16 mouse cellular contexts compared by ENCODE assay signal in the genomic region with DNA sequence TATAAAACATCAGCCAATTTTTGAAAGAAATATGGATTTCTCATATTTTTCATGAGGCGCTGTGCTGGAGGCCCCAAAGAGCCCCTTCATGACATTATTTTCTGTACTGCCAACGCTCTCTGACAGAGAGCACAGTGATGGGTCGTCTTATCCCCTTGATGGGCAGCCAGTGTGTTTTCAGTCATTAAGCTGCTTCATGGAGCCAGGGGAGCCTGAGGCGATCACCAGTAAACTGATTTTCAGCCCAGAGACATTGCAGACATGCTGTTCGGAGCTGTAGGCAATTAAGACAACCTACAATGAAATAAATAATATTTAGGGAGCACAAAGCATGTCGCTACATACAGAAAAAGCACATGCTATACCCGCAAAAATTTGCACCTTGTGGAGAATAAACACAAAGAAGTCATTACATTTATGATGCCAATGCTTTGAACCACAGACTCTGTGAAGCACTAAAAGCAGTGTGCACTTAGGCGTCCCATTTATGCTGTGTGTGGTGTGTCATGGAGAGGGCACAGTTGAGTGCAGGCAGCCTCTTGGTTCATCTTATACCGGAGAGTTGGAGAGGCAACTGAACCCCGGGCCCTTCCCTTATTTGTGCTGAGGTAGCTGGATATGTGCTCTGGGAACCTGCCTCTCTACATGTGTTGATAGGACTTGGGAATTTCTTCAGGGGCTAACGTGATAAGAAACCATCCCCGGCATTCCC. TPM values are rescaled to one million over a fixed set of nuclear protein-coding genes. Genes with fewer than 3 reads are reported as not detected.
DNase-seq lines count a peak whose midpoint lies in the region; ATAC-seq and TF ChIP-seq lines count a peak whose summit lies in the region.
"Had no signal": no experiment of that assay in that cellular context is flagged by ENCODE, and none has a peak within 500 bp of the region (broad histone marks: within the 10 kb centered on the region; RNA-seq: fewer than 3 reads in every experiment).

No protein-coding gene starts in this region.

- no peak overlapping the region for H3K9ac ChIP-seq in heart, embryonic 13.5 days
- no peak overlapping the region for H3K9ac ChIP-seq in forebrain, embryonic 11.5 days (ENCODE audit: low read length)
- no peak overlapping the region for H3K9ac ChIP-seq in hindbrain, embryonic 11.5 days (ENCODE audit: low read depth, low read length)
- H3K9ac ChIP-seq in midbrain, embryonic 16.5 days (ENCODE audit: low read depth, low read length), result no peak overlapping the region
- H3K9ac ChIP-seq: embryonic facial prominence, embryonic 12.5 days; liver, embryonic 12.5 days had no signal

- no peak for DNase-seq in heart, postnatal 4 days
- DNase-seq in forebrain, embryonic 11.5 days (ENCODE audit: low spot score), result no peak
- peak; percentile 28 for DNase-seq in hindbrain, embryonic 11.5 days (ENCODE audit: low spot score)
- DNase-seq in lung, postnatal 25 days (ENCODE audit: low spot score), result no peak
- no peak for DNase-seq in ovary, postnatal 36 days (ENCODE audit: low spot score)
- no peak for DNase-seq in lung, adult 2 months
- DNase-seq: adrenal gland, postnatal 10 days; cerebellum, postnatal 14 days; kidney, postnatal 10 days; lung, postnatal 10 days; right cerebral cortex, postnatal 4 days had no signal

- H3K36me3 ChIP-seq in heart, embryonic 13.5 days, result no peaks in the 10 kb centered on the region
- no peaks in the 10 kb centered on the region for H3K36me3 ChIP-seq in forebrain, embryonic 11.5 days (ENCODE audit: control insufficient read depth, insufficient read depth, low read length)
- H3K36me3 ChIP-seq in hindbrain, embryonic 11.5 days (ENCODE audit: control insufficient read depth, insufficient read depth, low read length), result no peaks in the 10 kb centered on the region
- no peaks in the 10 kb centered on the region for H3K36me3 ChIP-seq in midbrain, embryonic 16.5 days (ENCODE audit: control insufficient read depth, insufficient read depth, low read length)
- H3K36me3 ChIP-seq: embryonic facial prominence, embryonic 12.5 days; G1E; liver, embryonic 12.5 days had no signal

- no peak overlapping the region for H3K4me3 ChIP-seq in heart, embryonic 13.5 days
- H3K4me3 ChIP-seq in forebrain, embryonic 11.5 days (ENCODE audit: low read depth, low read length), result no peak overlapping the region
- H3K4me3 ChIP-seq in hindbrain, embryonic 11.5 days (ENCODE audit: low read depth, low read length), result no peak overlapping the region
- no peak overlapping the region for H3K4me3 ChIP-seq in midbrain, embryonic 16.5 days (ENCODE audit: low read depth, low read length)
- H3K4me3 ChIP-seq in lung, adult 2 months (replicated peaks; ENCODE audit: extremely low read depth, low read depth, low read length), result no peak overlapping the region
- H3K4me3 ChIP-seq: embryonic facial prominence, embryonic 12.5 days; liver, embryonic 12.5 days had no signal

- peaks cover 15% of the 10 kb centered on the region for H3K4me1 ChIP-seq in heart, embryonic 13.5 days
- no peaks in the 10 kb centered on the region for H3K4me1 ChIP-seq in forebrain, embryonic 11.5 days (replicated peaks; ENCODE audit: control insufficient read depth, insufficient read depth, low read length)
- no peaks in the 10 kb centered on the region for H3K4me1 ChIP-seq in hindbrain, embryonic 11.5 days (replicated peaks; ENCODE audit: control insufficient read depth, insufficient read depth, low read length)
- peaks cover 10% of the 10 kb centered on the region for H3K4me1 ChIP-seq in midbrain, embryonic 16.5 days (ENCODE audit: control insufficient read depth, insufficient read depth, low read length)
- H3K4me1 ChIP-seq in lung, adult 2 months (ENCODE audit: control insufficient read depth, insufficient read depth, low read length), result no peaks in the 10 kb centered on the region
- H3K4me1 ChIP-seq: embryonic facial prominence, embryonic 12.5 days; liver, embryonic 12.5 days had no signal

- TF ChIP-seq CTCF in lung, adult 2 months (IDR thresholded peaks at IDR 0.05; ENCODE audit: insufficient read depth, low read length), result no peak

- H3K27me3 ChIP-seq in heart, embryonic 13.5 days (replicated peaks), result no peaks in the 10 kb centered on the region
- H3K27me3 ChIP-seq in forebrain, embryonic 11.5 days (ENCODE audit: control insufficient read depth, insufficient read depth, low read length), result peaks cover 40% of the 10 kb centered on the region
- H3K27me3 ChIP-seq in hindbrain, embryonic 11.5 days (ENCODE audit: control insufficient read depth, insufficient read depth, low read length), result peaks cover 42% of the 10 kb centered on the region
- H3K27me3 ChIP-seq in midbrain, embryonic 16.5 days (ENCODE audit: control insufficient read depth, insufficient read depth, low read depth, low read length), result no peaks in the 10 kb centered on the region
- H3K27me3 ChIP-seq: embryonic facial prominence, embryonic 12.5 days; liver, embryonic 12.5 days had no signal

- 45% methylated on average over 12 of the region's 12 CpGs for WGBS in heart, embryonic 13.5 days
- WGBS in forebrain, embryonic 11.5 days, result 50% methylated on average over 12 of the region's 12 CpGs
- 69% methylated on average over 12 of the region's 12 CpGs for WGBS in hindbrain, embryonic 11.5 days
- WGBS in midbrain, embryonic 16.5 days, result 45% methylated on average over 12 of the region's 12 CpGs
- 79% methylated on average over 12 of the region's 12 CpGs for WGBS in lung, adult 2 months

- TF ChIP-seq POLR2A in lung, adult 2 months (IDR thresholded peaks at IDR 0.05; ENCODE audit: borderline replicate concordance, extremely low read depth, low read depth, low read length), result no peak

- no peaks in the 10 kb centered on the region for H3K9me3 ChIP-seq in heart, embryonic 13.5 days
- H3K9me3 ChIP-seq in forebrain, embryonic 11.5 days (ENCODE audit: control insufficient read depth, low read length), result no peaks in the 10 kb centered on the region
- H3K9me3 ChIP-seq in hindbrain, embryonic 11.5 days (ENCODE audit: control insufficient read depth, low read length), result no peaks in the 10 kb centered on the region
- H3K9me3 ChIP-seq in midbrain, embryonic 16.5 days (replicated peaks; ENCODE audit: control insufficient read depth, low read length, poor library complexity, severe bottlenecking), result no peaks in the 10 kb centered on the region
- H3K9me3 ChIP-seq: embryonic facial prominence, embryonic 12.5 days; G1E; liver, embryonic 12.5 days had no signal

- no peak for ATAC-seq in heart, embryonic 13.5 days (ENCODE audit: extremely low read depth, insufficient number of reproducible peaks, low FRiP score, low TSS enrichment)
- peak; percentile 51; the same call in 1 of the 2 replicates for ATAC-seq in forebrain, embryonic 11.5 days (replicated peaks; ENCODE audit: low FRiP score)
- peak; percentile 47 for ATAC-seq in hindbrain, embryonic 11.5 days (ENCODE audit: low FRiP score)
- peak; percentile 75 for ATAC-seq in midbrain, embryonic 16.5 days
- ATAC-seq: liver, embryonic 12.5 days had no signal

- no peak overlapping the region for H3K27ac ChIP-seq in heart, embryonic 13.5 days (replicated peaks)
- peak overlapping the region; percentile 31; the same call in 1 of the 2 replicates for H3K27ac ChIP-seq in forebrain, embryonic 11.5 days (ENCODE audit: low read depth, low read length)
- H3K27ac ChIP-seq in hindbrain, embryonic 11.5 days (ENCODE audit: low read depth, low read length), result peak overlapping the region; percentile 80
- H3K27ac ChIP-seq in midbrain, embryonic 16.5 days (ENCODE audit: low read length), result peak overlapping the region; percentile 43
- H3K27ac ChIP-seq: embryonic facial prominence, embryonic 12.5 days; liver, embryonic 12.5 days had no signal

- H3K4me2 ChIP-seq in heart, embryonic 13.5 days, result peak overlapping the region; percentile 35; the same call in 1 of the 2 replicates
- no peak overlapping the region for H3K4me2 ChIP-seq in forebrain, embryonic 11.5 days (ENCODE audit: low read depth, low read length, severe bottlenecking)
- no peak overlapping the region for H3K4me2 ChIP-seq in hindbrain, embryonic 11.5 days (replicated peaks; ENCODE audit: low read depth, low read length)
- H3K4me2 ChIP-seq in midbrain, embryonic 16.5 days (ENCODE audit: low read length), result no peak overlapping the region
- H3K4me2 ChIP-seq: embryonic facial prominence, embryonic 12.5 days; liver, embryonic 12.5 days had no signal

RNA-seq across cellular contexts. Expression of a gene that starts 57.1 kb away (rescaled TPM):
- 17.7 and 20.4 TPM in 2 replicates for polyA plus RNA-seq in heart, embryonic 13.5 days (2015; fragmentation: Nextera tagmentation; extraction: Ambion mirVana)
- 10 to 100 TPM; 57.2 to 62.6 TPM for total RNA-seq in heart, postnatal 4 days (2021)
- polyA plus RNA-seq in forebrain, embryonic 11.5 days (2014; fragmentation: Nextera tagmentation; extraction: Ambion mirVana), result 19.8 and 21.9 TPM in 2 replicates
- polyA plus RNA-seq in hindbrain, embryonic 11.5 days (2014; fragmentation: Nextera tagmentation; extraction: Ambion mirVana), result 24.9 and 26.5 TPM in 2 replicates
- 36.4 and 36.9 TPM in 2 replicates for polyA plus RNA-seq in midbrain, embryonic 16.5 days (2015; fragmentation: Nextera tagmentation; extraction: Ambion mirVana)
- 2.8 and 5.5 TPM in 2 replicates for polyA plus RNA-seq in lung, adult 2 months (2012; rRNA removed)
- polyA plus RNA-seq: G1E had no signal
